Mouse (Mus musculus) ES-E14 (cell line): ENCODE measurements at regions not wholly inside any gene's neighbourhood (a gene's known extent, or its start where the extent isn't known, plus 50 kb on each side); places are given as distances from the start of the nearest gene placed in this dataset.

Experiments
- HCFC1 ChIP-seq: IDR thresholded peaks from 2 replicates; pipeline ENCODE4 v1.6.1; 2012; ENCODE audit warnings: low read length, inconsistent platforms, borderline replicate concordance; ENCODE audit not compliant: insufficient read depth
- ZNF384 ChIP-seq: IDR thresholded peaks from 2 replicates; pipeline ENCODE4 v1.6.1; 2012; ENCODE audit warnings: low read depth, low read length, inconsistent platforms

- TF ChIP-seq HCFC1 (no peak), ZNF384 (no peak)
Measured at GRCm38 (mm10) chr2:34025715-34026360, 138.1 kb upstream of the Mvb12b start.
